Mouse (Mus musculus) embryo, embryonic 9.5 days (tissue): Measurements from ENCODE around the gene Slc1a2.

ENCODE experiments used
- DNase-seq: peaks from one replicate; pipeline ENCODE4 v3.0.0-alpha.2; 2017; ENCODE audit errors: extremely low spot score

Gene Slc1a2

GRCm38 (mm10) chr2:102712678-102713628 lies 54.5 kb downstream of the Slc1a2 start:
- no peak for DNase-seq

GRCm38 (mm10) chr2:102714320-102714719 lies 55.9 kb downstream of the Slc1a2 start:
- no peak for DNase-seq

- no peak for DNase-seq
These were observed 57.3 kb downstream of the Slc1a2 start for GRCm38 (mm10) chr2:102715754-102716153.

GRCm38 (mm10) chr2:102721859-102722258 lies 63.4 kb downstream of the Slc1a2 start:
- no peak for DNase-seq

GRCm38 (mm10) chr2:102725054-102725453 lies 66.6 kb downstream of the Slc1a2 start:
- DNase-seq = no peak

GRCm38 (mm10) chr2:102730386-102730785 lies 71.9 kb downstream of the Slc1a2 start:
- DNase-seq = no peak

- DNase-seq = no peak
These were observed 72.3 kb downstream of the Slc1a2 start for GRCm38 (mm10) chr2:102730788-102731187.

GRCm38 (mm10) chr2:102733128-102733527 lies 74.7 kb downstream of the Slc1a2 start:
- no peak for DNase-seq

- DNase-seq = no peak
These were observed 75.6 kb downstream of the Slc1a2 start for GRCm38 (mm10) chr2:102734055-102734454.

- DNase-seq = no peak
These were observed 76.6 kb downstream of the Slc1a2 start for GRCm38 (mm10) chr2:102735031-102735430.

- DNase-seq = no peak
These were observed 77.4 kb downstream of the Slc1a2 start for GRCm38 (mm10) chr2:102735811-102736210.

- no peak for DNase-seq
These were observed 78.0 kb downstream of the Slc1a2 start for GRCm38 (mm10) chr2:102736490-102736889.

- no peak for DNase-seq
These were observed 80.4 kb downstream of the Slc1a2 start for GRCm38 (mm10) chr2:102738852-102739251.

- no peak for DNase-seq
These were observed 84.2 kb downstream of the Slc1a2 start for GRCm38 (mm10) chr2:102742685-102743084.

- peak; percentile 62 for DNase-seq
These were observed 85.6 kb downstream of the Slc1a2 start for GRCm38 (mm10) chr2:102743918-102744696.

GRCm38 (mm10) chr2:102745259-102745906 lies 86.9 kb downstream of the Slc1a2 start:
- peak; percentile 75 for DNase-seq

GRCm38 (mm10) chr2:102747758-102748157 lies 89.3 kb downstream of the Slc1a2 start:
- no peak for DNase-seq

GRCm38 (mm10) chr2:102749926-102750325 lies 91.5 kb downstream of the Slc1a2 start:
- DNase-seq = no peak

- no peak for DNase-seq
These were observed 93.4 kb downstream of the Slc1a2 start for GRCm38 (mm10) chr2:102751846-102752245.

- no peak for DNase-seq
These were observed 98.9 kb downstream of the Slc1a2 start for GRCm38 (mm10) chr2:102757241-102757860.

- DNase-seq = no peak
These were observed 101.0 kb downstream of the Slc1a2 start for GRCm38 (mm10) chr2:102759479-102759878.
